Mouse (Mus musculus) neural tube, embryonic 10.5 days (tissue): ENCODE measurements around the gene Pgam2.

ENCODE experiments used
- DNase-seq: peaks from one replicate; pipeline ENCODE4 v3.0.0-alpha.2; 2017; ENCODE audit warnings: low spot score; ENCODE audit errors: extremely low spot score

Pgam2 gene

DNA sequence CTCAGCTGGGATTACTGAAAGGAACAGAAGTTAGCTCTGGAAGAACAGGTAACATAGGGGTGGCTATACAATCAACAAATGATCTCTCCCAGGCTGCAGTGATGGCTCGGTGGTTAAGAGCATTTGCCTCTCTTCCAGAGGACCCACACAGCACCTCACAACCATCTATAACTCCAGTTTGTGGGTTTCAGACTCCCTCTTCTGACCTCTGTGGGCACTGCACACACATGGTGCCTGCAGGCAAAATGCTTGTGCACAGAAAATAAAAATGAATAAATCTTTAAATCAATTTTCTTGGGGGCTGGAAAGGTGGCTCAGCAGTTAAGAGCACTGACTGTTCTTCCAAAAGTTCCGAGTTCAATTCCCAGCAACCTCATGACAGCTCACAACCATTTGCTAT is 25.1 kb downstream of the Pgam2 start:
- no peak for DNase-seq

DNA sequence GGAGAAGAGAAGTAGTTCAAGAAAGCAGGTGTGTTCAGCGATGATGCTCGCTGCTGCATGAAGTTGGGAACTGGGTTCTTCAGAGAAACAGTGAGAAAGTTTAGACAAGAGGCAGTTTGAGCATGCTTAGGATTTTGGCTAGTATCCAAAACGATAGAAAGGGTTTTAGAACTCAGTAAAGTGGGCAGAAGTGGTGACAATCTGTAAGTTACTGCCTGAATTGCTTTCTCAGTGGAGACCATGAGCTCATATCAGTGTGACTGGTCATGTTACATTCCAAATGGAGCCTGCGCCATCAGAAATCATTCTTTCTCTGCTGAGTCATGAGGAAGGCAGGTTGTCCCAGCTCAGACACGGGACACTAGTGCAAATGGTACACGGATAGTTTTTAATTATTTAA is 37.5 kb downstream of the Pgam2 start:
- no peak for DNase-seq

DNA sequence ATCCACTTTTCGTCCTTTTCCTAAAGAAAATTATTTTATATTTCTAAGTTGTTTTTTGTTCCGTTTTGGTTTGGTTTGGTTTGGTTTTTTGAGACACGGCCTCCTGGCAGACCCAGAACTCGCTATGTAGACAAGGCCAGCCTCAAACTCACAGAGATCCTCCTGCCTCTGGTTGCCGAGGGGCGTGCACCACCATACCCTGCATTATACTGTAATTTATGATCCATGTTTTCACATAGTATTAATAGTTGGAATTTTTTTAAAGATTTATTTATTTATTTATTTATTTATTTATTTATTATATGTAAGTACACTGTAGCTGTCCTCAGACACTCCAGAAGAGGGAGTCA is 40.9 kb downstream of the Pgam2 start:
- DNase-seq, result peak; percentile 20

DNA sequence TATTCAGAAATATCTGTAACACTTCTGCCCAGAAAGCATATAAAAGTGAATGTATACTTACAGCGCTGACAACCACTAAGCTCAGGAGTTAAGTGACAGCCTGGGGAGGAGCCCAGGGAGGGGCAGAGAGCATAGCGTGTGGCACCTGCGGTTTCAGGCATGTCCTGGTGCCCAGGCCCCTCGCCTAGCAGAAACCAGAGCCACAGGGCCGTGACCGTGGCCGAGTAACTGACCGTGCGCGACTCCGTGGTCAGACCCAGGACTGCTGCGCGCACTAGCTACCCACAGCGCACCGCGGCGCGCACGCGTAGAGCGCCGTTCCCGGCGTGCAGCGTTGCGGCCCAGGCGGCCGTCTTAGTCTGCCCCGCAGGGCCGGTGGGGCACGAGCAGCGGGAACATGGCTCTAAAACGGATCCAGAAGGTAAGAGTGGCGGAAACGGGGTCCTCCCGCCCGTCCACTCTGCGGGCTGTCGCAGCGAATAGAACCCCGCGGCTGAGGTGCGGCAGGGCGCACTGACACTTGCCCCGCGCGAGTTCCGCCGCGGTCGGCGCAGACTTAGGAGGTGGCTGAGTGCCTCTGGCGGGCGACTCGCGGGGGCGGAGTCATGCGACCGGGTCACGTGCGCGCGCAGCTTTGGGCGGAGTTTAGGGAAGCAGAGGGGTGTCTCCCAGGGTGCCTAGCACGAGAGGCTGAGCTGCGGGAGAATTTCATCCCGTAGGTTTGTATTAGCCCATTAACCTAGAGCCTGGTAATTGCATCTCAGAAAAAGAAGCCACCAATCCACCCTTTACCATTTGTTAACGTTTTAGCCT is 41.5 kb downstream of the Pgam2 start, which contains the start of gene Urgcp:
Gene Urgcp, minus strand, starts transcription at position 557 of the 813 bp plus-strand sequence.
- peak; percentile 99 for DNase-seq

DNA sequence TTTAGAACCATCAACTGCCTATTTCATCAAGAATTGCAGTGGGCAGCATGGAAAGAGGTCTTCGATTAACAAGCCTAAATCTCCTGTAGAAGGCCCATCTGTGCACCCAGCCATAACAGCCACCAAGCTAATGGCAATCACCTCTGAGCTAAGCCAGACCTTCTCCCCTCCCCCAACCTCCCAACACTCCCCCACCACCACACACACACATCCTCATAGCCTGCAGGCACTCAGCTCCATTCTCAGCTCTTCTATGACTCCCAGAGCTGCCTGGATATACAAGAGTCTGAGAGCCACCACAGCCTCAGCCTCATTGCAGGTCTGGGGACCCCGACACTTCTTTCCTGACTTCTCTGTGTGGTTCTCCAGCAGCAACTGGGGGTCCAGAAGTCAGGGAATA is 49.8 kb downstream of the Pgam2 start:
- DNase-seq, result no peak
